Mouse (Mus musculus): ENCODE data around the gene Gpr1.

- no peak for TF ChIP-seq POLR2A (IDR thresholded peaks at IDR 0.05; ENCODE audit: insufficient read depth, low read length)
- TF ChIP-seq CTCF (IDR thresholded peaks at IDR 0.05; ENCODE audit: low read depth, low read length) = no peak
Observed at GRCm38 (mm10) chr1:63195848-63196512, 18.4 kb downstream of the Gpr1 start.

Measured in ES-Bruce4 (cell line).